Mouse (Mus musculus) brown adipose tissue, adult 24 weeks (tissue): ENCODE results near the gene Szt2. TPM values are rescaled to one million over a fixed set of nuclear protein-coding genes. Genes with fewer than 3 reads are reported as not detected.

Source experiments
- H3K27ac ChIP-seq: fragments of 200-500 bp; replicated peaks from 2 replicates; pipeline ENCODE4 v1.5.1; 2012; ENCODE audit warnings: low read depth, mild to moderate bottlenecking, low read length
- H3K4me1 ChIP-seq: fragments of 200-500 bp; 2 replicates; pipeline ENCODE4 v1.6.1; 2012; ENCODE audit warnings: low read length, mixed read lengths; ENCODE audit not compliant: control insufficient read depth, insufficient read depth, insufficient read length
- H3K4me3 ChIP-seq: fragments of 200-500 bp; 2 replicates; pipeline ENCODE4 v1.5.1; 2012; ENCODE audit warnings: low read depth, mild to moderate bottlenecking, low read length, moderate library complexity; ENCODE audit not compliant: insufficient read depth
- polyA plus RNA-seq: library from polyadenylated mRNA; stranded (reverse); fragments of >200 nt; gene quantifications from 2 replicates; pipeline ENCODE4 v1.2.4, GENCODE M21; 2012; ENCODE audit not compliant: missing spikeins, insufficient read depth, insufficient read length

Gene Szt2
- polyA plus RNA-seq, 1 experiment = 4.0 TPM

DNA sequence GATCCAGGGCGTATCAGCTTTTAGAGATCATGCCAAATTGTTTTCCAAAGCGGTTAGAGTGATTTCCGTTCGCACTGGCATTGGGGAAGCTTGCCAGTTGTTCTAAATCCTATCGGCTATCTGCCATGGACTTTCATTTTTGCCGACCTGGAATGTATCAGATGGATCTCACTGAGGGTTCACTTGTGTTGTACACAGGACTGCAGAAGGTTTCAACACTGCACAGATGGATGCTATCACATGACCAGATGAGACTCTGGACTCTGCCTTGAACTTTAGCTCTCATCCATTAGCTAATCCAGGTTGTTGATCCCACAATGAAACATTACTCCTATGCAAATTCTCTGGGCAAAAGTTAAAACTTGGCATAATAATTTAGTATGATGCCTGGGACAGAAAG lies 52.3 kb downstream of the Szt2 start:
- Histone ChIP-seq H3K27ac (no peak overlapping the region), H3K4me1 (no peaks in the 10 kb centered on the region), H3K4me3 (no peak overlapping the region)

DNA sequence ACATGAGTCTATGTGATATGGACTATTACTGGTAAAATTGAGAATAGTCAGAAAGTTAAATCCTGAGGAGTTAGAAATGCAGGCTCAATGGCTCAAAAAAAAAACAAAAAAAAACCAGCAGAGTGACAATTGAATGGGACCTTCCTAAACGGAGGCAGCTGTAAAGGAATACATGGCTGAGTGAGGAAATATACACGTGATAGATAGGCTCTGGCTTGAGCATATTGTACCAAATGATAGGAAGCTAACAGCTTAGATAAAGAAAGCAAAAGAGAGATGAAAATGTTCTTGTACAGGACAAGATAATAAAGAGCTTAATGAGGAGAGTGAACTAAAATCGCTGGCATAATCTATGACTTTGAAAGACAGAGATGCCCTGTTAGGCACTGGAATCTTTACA lies 54.8 kb downstream of the Szt2 start:
- Histone ChIP-seq H3K27ac (no peak overlapping the region), H3K4me3 (no peak overlapping the region), H3K4me1 (no peaks in the 10 kb centered on the region)

DNA sequence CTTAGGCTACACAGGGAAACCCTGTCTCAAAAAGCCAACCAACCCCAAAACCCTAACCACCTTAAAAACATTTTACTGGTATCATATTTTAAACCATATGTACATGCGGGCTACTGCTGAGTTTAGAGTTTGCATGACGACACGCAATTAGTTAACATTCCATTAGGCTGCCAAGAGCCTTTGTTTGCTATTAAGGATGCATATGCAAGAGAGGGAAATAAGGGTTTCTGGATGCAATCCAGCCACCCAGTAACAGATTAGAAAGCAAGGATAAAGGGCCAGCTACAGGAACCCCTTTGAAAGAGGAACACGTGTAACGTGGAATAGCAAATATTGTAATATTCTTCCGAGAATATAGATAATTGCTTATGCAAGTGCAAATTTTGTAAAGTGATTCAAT lies 55.4 kb downstream of the Szt2 start:
- Histone ChIP-seq H3K4me1 (no peaks in the 10 kb centered on the region), H3K4me3 (no peak overlapping the region), H3K27ac (no peak overlapping the region)

- H3K27ac ChIP-seq = no peak overlapping the region
- H3K4me3 ChIP-seq = no peak overlapping the region
- H3K4me1 ChIP-seq = no peaks in the 10 kb centered on the region
Measured at GRCm38 (mm10) chr4:118351828-118352227, 57.2 kb downstream of the Szt2 start.

- no peak overlapping the region for H3K27ac ChIP-seq
- no peaks in the 10 kb centered on the region for H3K4me1 ChIP-seq
- no peak overlapping the region for H3K4me3 ChIP-seq
Measured at GRCm38 (mm10) chr4:118350864-118351263, 58.2 kb downstream of the Szt2 start.

GRCm38 (mm10) chr4:118347529-118348309 lies 61.4 kb downstream of the Szt2 start:
- no peaks in the 10 kb centered on the region for H3K4me1 ChIP-seq
- no peak overlapping the region for H3K4me3 ChIP-seq
- H3K27ac ChIP-seq = no peak overlapping the region

DNA sequence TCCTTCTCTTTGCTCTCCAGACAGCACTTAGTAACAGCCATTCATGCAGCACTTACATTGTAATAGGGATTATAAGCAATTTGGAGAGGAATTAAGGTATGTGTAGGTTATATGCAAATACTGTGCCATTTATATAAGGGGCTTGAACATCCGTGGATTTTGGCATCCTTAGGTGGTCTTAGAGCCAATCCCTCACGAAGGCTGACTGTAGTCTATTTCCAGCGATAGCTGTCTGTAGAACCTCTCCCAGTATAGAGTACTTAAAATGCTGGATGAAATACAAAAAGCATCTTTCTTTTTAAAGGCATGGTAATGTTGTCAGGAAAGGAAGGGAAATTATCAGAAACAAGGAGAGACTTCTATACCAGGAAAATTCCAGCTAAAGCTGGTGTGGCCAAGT lies 67.6 kb downstream of the Szt2 start:
- Histone ChIP-seq H3K4me3 (no peak overlapping the region), H3K4me1 (no peaks in the 10 kb centered on the region), H3K27ac (no peak overlapping the region)

DNA sequence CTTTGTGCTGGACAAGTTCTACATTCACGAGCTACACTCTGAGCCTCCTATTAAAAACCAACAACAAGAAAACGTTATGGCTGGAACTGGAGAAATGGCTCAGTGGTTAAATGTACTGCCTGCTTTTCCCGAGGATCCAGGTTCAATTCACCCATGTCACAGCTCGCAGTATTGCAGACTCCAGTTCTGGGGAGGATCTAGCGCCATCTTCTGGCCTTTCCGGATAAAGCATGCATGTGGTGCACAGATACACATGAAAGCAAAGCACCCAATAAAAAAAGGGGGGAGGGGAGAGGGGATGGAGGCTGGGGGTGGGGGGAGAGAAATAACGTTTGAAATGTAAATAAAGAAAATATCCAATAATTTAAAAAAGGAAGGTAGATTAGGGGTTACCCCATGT lies 72.4 kb downstream of the Szt2 start:
- no peak overlapping the region for H3K27ac ChIP-seq
- H3K4me3 ChIP-seq = no peak overlapping the region
- no peaks in the 10 kb centered on the region for H3K4me1 ChIP-seq

DNA sequence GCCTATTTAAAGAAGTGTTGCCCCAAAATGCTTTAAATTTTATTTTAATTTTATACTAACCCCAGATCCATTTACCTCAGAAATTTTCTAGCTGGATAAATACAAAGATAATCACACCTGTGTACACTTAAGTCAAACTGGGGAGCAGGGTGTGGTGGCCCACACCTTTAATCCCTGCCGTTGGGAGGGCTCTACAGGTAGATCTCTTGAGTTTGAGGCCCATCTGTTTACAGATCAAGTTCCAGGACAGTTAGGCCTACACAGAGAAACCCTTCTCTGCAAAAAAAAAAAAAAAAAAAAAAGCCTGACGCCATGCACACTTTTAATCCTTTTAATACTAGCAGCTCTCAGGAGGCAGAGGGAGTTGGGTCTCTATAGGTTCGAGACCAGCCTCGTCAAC lies 73.1 kb downstream of the Szt2 start:
- H3K27ac ChIP-seq = no peak overlapping the region
- H3K4me1 ChIP-seq = no peaks in the 10 kb centered on the region

GRCm38 (mm10) chr4:118331777-118332176 lies 77.3 kb downstream of the Szt2 start:
- Histone ChIP-seq H3K4me3 (no peak overlapping the region), H3K27ac (no peak overlapping the region)

More for the DNA sequence above, 73.1 kb downstream of the Szt2 start:
- no peak overlapping the region for H3K4me3 ChIP-seq

DNA sequence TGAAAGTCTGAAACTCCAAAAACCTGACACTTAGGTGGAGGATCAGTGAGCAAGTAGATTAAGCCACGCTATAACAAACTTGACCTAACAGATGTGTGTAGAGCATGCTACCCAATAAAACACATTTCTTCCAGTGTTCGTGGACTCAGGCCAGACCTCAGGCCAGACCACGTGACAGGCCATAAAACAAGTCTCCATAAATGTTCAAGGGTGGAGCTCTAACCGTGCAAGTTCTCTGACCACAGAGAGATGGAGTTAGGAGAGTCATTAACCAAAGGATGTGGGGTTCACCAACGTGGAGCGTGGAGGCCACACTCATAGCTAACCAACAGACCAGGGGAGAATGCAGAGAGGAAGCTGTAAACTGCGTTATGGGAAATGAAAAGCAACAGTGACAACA lies 82.6 kb downstream of the Szt2 start:
- Histone ChIP-seq H3K4me1 (no peaks in the 10 kb centered on the region), H3K27ac (no peak overlapping the region), H3K4me3 (no peak overlapping the region)

More at GRCm38 (mm10) chr4:118331777-118332176, 77.3 kb downstream of the Szt2 start:
- H3K4me1 ChIP-seq = no peaks in the 10 kb centered on the region

DNA sequence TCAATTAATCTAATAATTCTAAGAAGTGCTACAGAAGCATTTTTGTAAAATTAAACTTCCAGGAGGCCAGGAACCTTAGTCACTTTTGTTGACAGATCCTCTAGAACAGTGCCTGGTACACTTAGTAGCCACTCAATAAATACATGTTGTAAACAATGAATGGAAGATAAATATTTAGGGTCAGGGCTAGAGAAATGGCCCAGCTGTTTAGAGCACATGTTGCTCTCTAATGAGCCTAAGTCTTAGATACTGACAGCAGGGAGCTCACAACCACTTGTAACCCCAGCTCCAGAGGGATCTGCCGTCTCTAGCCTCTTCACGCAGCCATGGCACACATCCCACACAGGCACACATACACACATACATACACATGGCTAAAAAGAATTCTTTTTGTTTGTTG lies 88.4 kb downstream of the Szt2 start:
- Histone ChIP-seq H3K4me1 (no peaks in the 10 kb centered on the region), H3K4me3 (no peak overlapping the region), H3K27ac (no peak overlapping the region)

DNA sequence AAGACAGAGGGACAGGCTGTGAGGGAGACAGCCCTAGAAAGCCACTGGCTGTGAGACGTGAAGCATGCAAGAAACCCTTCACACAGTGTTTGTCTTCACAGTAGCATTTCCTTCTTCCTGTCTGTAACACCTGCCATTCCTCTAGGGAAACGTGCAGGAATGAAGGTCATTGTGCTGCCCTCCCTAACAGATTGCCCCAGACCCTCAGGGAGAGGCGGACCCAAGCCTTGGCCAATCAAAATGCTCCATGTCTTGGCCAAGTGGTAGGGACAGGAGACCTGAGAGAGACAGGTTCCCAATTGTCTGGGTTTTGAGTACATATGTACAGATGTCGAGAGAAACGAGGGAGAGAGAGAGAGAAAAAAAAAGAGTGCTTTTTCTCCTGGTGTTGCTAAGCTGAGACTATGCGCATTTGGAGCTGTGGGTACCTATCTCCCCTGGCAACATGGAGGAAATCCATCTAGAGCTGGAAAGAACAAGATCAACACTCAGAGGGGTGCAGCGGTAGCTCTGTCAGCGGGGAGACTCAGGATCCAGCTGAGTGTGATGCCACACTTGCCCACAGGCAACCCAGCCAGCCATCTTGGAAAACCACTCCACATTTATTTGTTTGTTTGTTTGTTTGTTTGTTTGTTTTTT lies 89.2 kb downstream of the Szt2 start:
- Histone ChIP-seq H3K4me3 (no peak overlapping the region), H3K27ac (no peak overlapping the region), H3K4me1 (no peaks in the 10 kb centered on the region)

DNA sequence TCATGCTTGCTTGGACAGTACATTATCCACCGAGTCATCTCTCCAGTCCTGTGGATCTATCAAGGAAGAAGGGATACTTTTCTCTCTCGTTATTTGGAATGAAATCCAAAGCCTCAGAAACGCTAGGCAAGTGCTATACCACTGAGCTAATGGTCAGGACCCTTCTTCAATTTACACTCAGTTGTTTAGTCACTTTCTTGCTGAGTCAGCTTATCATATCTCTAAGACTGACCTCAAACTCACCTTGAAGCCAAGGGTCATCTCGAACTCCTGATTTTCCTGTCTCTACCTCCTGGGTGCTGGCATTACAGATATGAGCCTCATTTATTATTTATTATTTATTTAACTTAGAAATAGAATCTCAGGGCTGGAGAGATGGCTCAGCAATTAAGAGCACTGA lies 92.4 kb downstream of the Szt2 start:
- Histone ChIP-seq H3K4me3 (no peak overlapping the region), H3K4me1 (no peaks in the 10 kb centered on the region), H3K27ac (no peak overlapping the region)

DNA sequence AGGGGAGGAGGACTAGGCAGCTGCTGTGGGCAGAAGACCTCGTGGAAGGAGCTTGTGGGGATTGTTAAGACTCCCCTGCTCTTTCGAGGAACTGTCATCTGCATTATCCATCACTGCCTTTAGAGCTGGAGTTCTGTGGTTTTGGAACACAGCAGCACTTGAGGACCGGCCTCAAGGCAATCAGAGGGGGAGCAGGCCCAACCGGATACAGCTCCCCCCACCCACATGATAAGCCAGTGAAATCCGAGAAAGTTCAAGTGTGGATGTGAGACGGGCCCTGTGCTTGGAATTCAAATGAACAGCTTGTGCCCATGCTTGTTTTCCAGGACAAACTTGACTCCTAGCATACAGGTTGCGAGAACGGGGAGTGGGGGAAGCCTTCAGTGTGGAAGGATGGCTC lies 93.8 kb downstream of the Szt2 start:
- Histone ChIP-seq H3K4me3 (no peak overlapping the region), H3K4me1 (no peaks in the 10 kb centered on the region), H3K27ac (no peak overlapping the region)
